Mouse (Mus musculus) limb, embryonic 15.5 days (tissue): Measurements from ENCODE around the gene Dusp11. TPM values are rescaled to one million over a fixed set of nuclear protein-coding genes. Genes with fewer than 3 reads are reported as not detected.
"Not testable (repeated sequence)": the region's sequence is repeated elsewhere in the genome, so short reads cannot be mapped to it uniquely, and the experiment has no call there.

Experiments used
- ATAC-seq: fragments of 200-750 bp; cut with Nextera tagmentation; 2 replicates; pipeline ENCODE4 v1.8.0; 2017; ENCODE audit warnings: low read depth, moderate TSS enrichment; ENCODE audit not compliant: insufficient number of reproducible peaks, low FRiP score, low TSS enrichment
- H3K27ac ChIP-seq: fragments of 300-500 bp; sonication (generic); 2 replicates; pipeline ENCODE4 v1.5.1; 2015; ENCODE audit warnings: moderate library complexity, mild to moderate bottlenecking, inconsistent platforms
- H3K27me3 ChIP-seq: fragments of 300-500 bp; sonication (generic); 2 replicates; pipeline ENCODE4 v1.6.1; 2015; ENCODE audit warnings: inconsistent platforms
- H3K36me3 ChIP-seq: fragments of 300-500 bp; sonication (generic); 2 replicates; pipeline ENCODE4 v1.6.1; 2015; ENCODE audit warnings: inconsistent platforms
- H3K4me1 ChIP-seq: fragments of 300-500 bp; sonication (generic); 2 replicates; pipeline ENCODE4 v1.6.1; 2015; ENCODE audit warnings: inconsistent platforms
- H3K4me2 ChIP-seq: fragments of 300-500 bp; sonication (generic); 2 replicates; pipeline ENCODE4 v1.6.1; 2015; ENCODE audit warnings: mild to moderate bottlenecking, inconsistent platforms
- H3K4me3 ChIP-seq: fragments of 300-500 bp; sonication (generic); 2 replicates; pipeline ENCODE4 v1.5.1; 2015; ENCODE audit warnings: mild to moderate bottlenecking, inconsistent platforms
- H3K9ac ChIP-seq: fragments of 300-500 bp; sonication (generic); 2 replicates; pipeline ENCODE4 v1.6.1; 2015; ENCODE audit warnings: inconsistent platforms
- H3K9me3 ChIP-seq: fragments of 300-500 bp; sonication (generic); 2 replicates; pipeline ENCODE4 v1.6.1; 2016; ENCODE audit warnings: inconsistent platforms
- WGBS: fragments of 180-500 bp; shearing (Covaris S2); methylation state at CpG from one replicate; pipeline ENCODE4 v1.1.7; 2015; 5-methylcytosine and 5-hydroxymethylcytosine counted together
- polyA plus RNA-seq: library from polyadenylated mRNA; unstranded; fragments of >200 nt; fragmentation: Nextera tagmentation; extraction: Ambion mirVana; gene quantifications from 2 replicates; pipeline ENCODE4 v1.2.1, GENCODE M21; 2015

The Dusp11 gene
- polyA plus RNA-seq, 1 experiment from 2014 or later = 51.4 TPM

- H3K9ac ChIP-seq = no peak overlapping the region
- no peak overlapping the region for H3K4me3 ChIP-seq
- H3K4me2 ChIP-seq = no peak overlapping the region
- no peaks in the 10 kb centered on the region for H3K9me3 ChIP-seq
- no peaks in the 10 kb centered on the region for H3K27me3 ChIP-seq
- no peak for ATAC-seq
- 0 out of 2 replicates have a peak, but pooled peaks cover 2% of the 10 kb centered on the region for H3K4me1 ChIP-seq
- no peaks in the 10 kb centered on the region for H3K36me3 ChIP-seq
- 69% methylated on average over 3 of the region's 3 CpGs for WGBS
- no peak overlapping the region for H3K27ac ChIP-seq
Observed at GRCm38 (mm10) chr6:85908341-85908740, 53.1 kb downstream of the Dusp11 start.

GRCm38 (mm10) chr6:85906911-85907351 lies 54.5 kb downstream of the Dusp11 start:
- H3K9ac ChIP-seq, H3K4me1 ChIP-seq, H3K4me2 ChIP-seq, H3K4me3 ChIP-seq, H3K9me3 ChIP-seq, H3K27me3 ChIP-seq, H3K27ac ChIP-seq, ATAC-seq, H3K36me3 ChIP-seq: not testable (repeated sequence)
- WGBS = 69% methylated on average over 2 of the region's 2 CpGs

- H3K27me3 ChIP-seq, H3K4me1 ChIP-seq, H3K36me3 ChIP-seq, H3K27ac ChIP-seq, H3K9me3 ChIP-seq, H3K9ac ChIP-seq, ATAC-seq: not testable (repeated sequence)
- peak within 1 kb of the TSS; percentile 38 for H3K4me2 ChIP-seq
- 14% methylated on average over 20 of the region's 20 CpGs for WGBS
- H3K4me3 ChIP-seq = peak within 1 kb of the TSS; percentile 30
Observed at GRCm38 (mm10) chr6:85904642-85905061, 56.8 kb downstream of the Dusp11 start, which contains the start of gene Nat8f4. Nat8f4 (minus strand) TSS chr6:85904884.

GRCm38 (mm10) chr6:85902303-85902702 lies 59.2 kb downstream of the Dusp11 start:
- H3K4me1 ChIP-seq = 0 out of 2 replicates have a peak, but pooled peaks cover 2% of the 10 kb centered on the region
- 95% methylated on average over 2 of the region's 2 CpGs for WGBS

GRCm38 (mm10) chr6:85898596-85899475 lies 62.6 kb downstream of the Dusp11 start:
- H3K4me1 ChIP-seq, H3K4me2 ChIP-seq, ATAC-seq, H3K27ac ChIP-seq, H3K9ac ChIP-seq, H3K4me3 ChIP-seq, H3K36me3 ChIP-seq, H3K27me3 ChIP-seq, H3K9me3 ChIP-seq: not testable (repeated sequence)
- WGBS = 67% methylated on average over 7 of the region's 8 CpGs

More at GRCm38 (mm10) chr6:85902303-85902702, 59.2 kb downstream of the Dusp11 start:
- no peak overlapping the region for H3K4me3 ChIP-seq
- no peaks in the 10 kb centered on the region for H3K27me3 ChIP-seq
- H3K4me2 ChIP-seq = no peak overlapping the region
- H3K9me3 ChIP-seq = no peaks in the 10 kb centered on the region
- ATAC-seq = no peak
- H3K9ac ChIP-seq = no peak overlapping the region
- H3K36me3 ChIP-seq = no peaks in the 10 kb centered on the region
- H3K27ac ChIP-seq = no peak overlapping the region

GRCm38 (mm10) chr6:85895061-85895648 lies 66.3 kb downstream of the Dusp11 start:
- H3K4me3 ChIP-seq, H3K4me2 ChIP-seq, H3K27ac ChIP-seq, ATAC-seq, H3K4me1 ChIP-seq, H3K36me3 ChIP-seq, H3K27me3 ChIP-seq, H3K9ac ChIP-seq, H3K9me3 ChIP-seq: not testable (repeated sequence)
- 74% methylated on average over 25 of the region's 25 CpGs for WGBS

Other genes with a start within 250 kb of the Dusp11 start
- gene Nat8f7, start 248.5 kb downstream of the Dusp11 start, polyA plus RNA-seq = not detected in 2 replicates
- not detected in 2 replicates for gene Nat8f3, start 195.9 kb downstream of the Dusp11 start, polyA plus RNA-seq
- gene Nat8f6, start 140.7 kb downstream of the Dusp11 start, polyA plus RNA-seq = not detected in 2 replicates
- not detected in 2 replicates for gene Nat8f5, start 140.7 kb downstream of the Dusp11 start, polyA plus RNA-seq
- gene Nat8, start 129.6 kb downstream of the Dusp11 start, polyA plus RNA-seq = 0.13 TPM in 1 of 2 replicates, not detected in the other
- not detected in 2 replicates for gene Nat8f2, start 92.5 kb downstream of the Dusp11 start, polyA plus RNA-seq
- gene Nat8f4, start 56.8 kb downstream of the Dusp11 start, polyA plus RNA-seq = 1.5 and 1.8 TPM in 2 replicates
- gene Tprkb, start 49.8 kb downstream of the Dusp11 start, polyA plus RNA-seq = 31.8 and 34.8 TPM in 2 replicates
- gene Nat8f1, start 46.0 kb downstream of the Dusp11 start, polyA plus RNA-seq = 4.2 and 4.7 TPM in 2 replicates
- not detected in 2 replicates for gene Figla, start 54.5 kb upstream of the Dusp11 start, polyA plus RNA-seq
- 2.0 and 2.3 TPM in 2 replicates for gene Add2, start 67.0 kb upstream of the Dusp11 start, polyA plus RNA-seq
- gene Tgfa, start 233.6 kb upstream of the Dusp11 start, polyA plus RNA-seq = 6.9 and 7.8 TPM in 2 replicates